Mouse (Mus musculus) left cerebral cortex, adult 8-10 months (tissue): ENCODE results near the gene Syn2. TPM values are rescaled to one million over a fixed set of nuclear protein-coding genes. Genes with fewer than 3 reads are reported as not detected.
A peak's percentile ranks its signal among the peaks of the same experiment; 100 is the strongest.

Experiments
- DNase-seq, 2 experiments: peaks; one replicate each; pipeline ENCODE4 v3.0.0; 2022; ENCODE audit warnings: low spot score in 2 of 2
- total RNA-seq, 4 experiments: library from RNA; stranded (reverse); gene quantifications; 2 replicates each; pipeline ENCODE4 v1.2.4; 2022

Syn2 gene
- total RNA-seq, 4 experiments from 2014 or later, result 393 to 448 (median 420) TPM

- DNase-seq, result no peak
These were observed 40.1 kb downstream of the Syn2 start for GRCm38 (mm10) chr6:115174845-115175244.

- no peak for DNase-seq
These were observed 44.1 kb downstream of the Syn2 start for GRCm38 (mm10) chr6:115178826-115179225.

GRCm38 (mm10) chr6:115181094-115181493, 46.4 kb downstream of the Syn2 start:
- DNase-seq, result no peak

- DNase-seq, result no peak
These were observed 56.4 kb downstream of the Syn2 start for GRCm38 (mm10) chr6:115191111-115191510.

GRCm38 (mm10) chr6:115200753-115201152, 66.1 kb downstream of the Syn2 start:
- no peak for DNase-seq

GRCm38 (mm10) chr6:115203029-115203428, 68.3 kb downstream of the Syn2 start:
- no peak for DNase-seq

- DNase-seq, result peak in 1 of 2 experiments; percentile 46
These were observed 75.5 kb downstream of the Syn2 start for GRCm38 (mm10) chr6:115210187-115210586.

- no peak for DNase-seq
These were observed 76.1 kb downstream of the Syn2 start for GRCm38 (mm10) chr6:115210820-115211219.

GRCm38 (mm10) chr6:115212132-115212903, 77.6 kb downstream of the Syn2 start:
- DNase-seq, result no peak

- DNase-seq, result no peak
These were observed 78.4 kb downstream of the Syn2 start for GRCm38 (mm10) chr6:115213129-115213528.

- DNase-seq, result peak in 1 of 2 experiments; percentile 80
These were observed 86.5 kb downstream of the Syn2 start for GRCm38 (mm10) chr6:115221215-115221641.

GRCm38 (mm10) chr6:115225519-115225918, 90.8 kb downstream of the Syn2 start:
- no peak for DNase-seq

- DNase-seq, result no peak
These were observed 92.3 kb downstream of the Syn2 start, which contains the start of gene Gm17482 for GRCm38 (mm10) chr6:115227043-115227442. TSS of gene Gm17482 (plus strand) at chr6:115227343.

- DNase-seq, result peak; percentile 43 to 52
These were observed 92.8 kb downstream of the Syn2 start for GRCm38 (mm10) chr6:115227529-115227928.

GRCm38 (mm10) chr6:115230557-115230956, 95.9 kb downstream of the Syn2 start:
- no peak for DNase-seq

GRCm38 (mm10) chr6:115231836-115232235, 97.1 kb downstream of the Syn2 start:
- DNase-seq, result no peak

GRCm38 (mm10) chr6:115232562-115232961, 97.9 kb downstream of the Syn2 start:
- no peak for DNase-seq

- DNase-seq, result no peak
These were observed 103.6 kb downstream of the Syn2 start for GRCm38 (mm10) chr6:115238031-115239027.

GRCm38 (mm10) chr6:115239335-115239734, 104.6 kb downstream of the Syn2 start:
- peak in 1 of 2 experiments; percentile 36 for DNase-seq

GRCm38 (mm10) chr6:115240431-115240830, 105.7 kb downstream of the Syn2 start:
- peak in 1 of 2 experiments; percentile 2 for DNase-seq

GRCm38 (mm10) chr6:115241131-115241699, 106.5 kb downstream of the Syn2 start:
- no peak for DNase-seq
